Mouse (Mus musculus): ENCODE data around the gene Lrch1.

Gene Lrch1

DNA sequence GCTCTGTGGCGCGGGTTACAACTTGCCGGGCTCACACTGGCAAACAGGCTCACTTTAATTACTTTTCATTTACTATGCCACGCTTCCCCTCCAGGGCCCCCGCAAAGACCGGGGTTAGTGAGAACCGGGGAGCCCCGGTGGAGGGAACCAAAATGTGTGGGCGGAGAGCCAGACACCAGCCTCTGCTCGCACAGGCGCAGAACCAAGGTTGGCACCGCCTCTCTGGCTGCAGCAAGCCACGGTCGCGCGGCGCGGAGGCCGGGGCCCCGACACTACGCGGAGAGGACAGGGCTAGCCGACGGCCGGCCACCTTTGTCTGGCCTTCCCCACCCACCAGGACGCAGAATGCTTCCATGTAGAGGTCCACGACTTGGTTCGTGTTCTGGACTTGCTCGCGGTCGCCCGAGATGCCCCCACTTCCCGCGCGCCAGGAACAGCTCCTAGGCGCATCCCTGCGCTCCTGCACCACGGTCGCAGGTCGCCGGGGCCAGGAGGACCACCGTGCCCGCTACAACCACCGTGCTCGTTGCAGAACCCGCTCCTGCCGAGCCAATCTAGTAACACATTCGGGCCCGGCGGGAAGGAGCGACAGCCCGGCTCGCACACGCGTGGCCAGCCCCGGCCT lies 813 bp downstream of the Lrch1 start:
- peak; percentile 44 for DNase-seq (ENCODE audit: low spot score)

DNA sequence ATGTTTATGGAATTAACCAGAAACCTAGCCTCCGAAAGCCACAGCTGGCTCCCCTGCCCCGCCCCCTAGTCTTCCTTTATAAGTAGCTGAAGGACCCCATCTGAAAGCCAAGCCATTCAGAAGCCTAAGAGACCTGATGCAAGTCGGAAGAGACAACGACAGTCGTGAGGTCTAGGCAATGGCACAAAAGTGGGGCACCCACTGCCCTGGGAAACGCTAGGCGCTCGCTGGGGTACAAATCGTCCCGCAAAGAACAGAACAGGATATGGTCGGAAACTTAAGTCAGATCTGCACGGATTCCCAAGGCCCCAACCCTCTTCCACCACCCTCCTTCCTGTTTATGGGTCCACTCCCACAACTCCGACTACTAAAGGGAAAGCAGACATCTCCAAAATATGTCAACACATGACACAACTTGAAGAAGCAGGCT lies 1.3 kb downstream of the Lrch1 start:
- no peak for DNase-seq (ENCODE audit: low spot score)

DNA sequence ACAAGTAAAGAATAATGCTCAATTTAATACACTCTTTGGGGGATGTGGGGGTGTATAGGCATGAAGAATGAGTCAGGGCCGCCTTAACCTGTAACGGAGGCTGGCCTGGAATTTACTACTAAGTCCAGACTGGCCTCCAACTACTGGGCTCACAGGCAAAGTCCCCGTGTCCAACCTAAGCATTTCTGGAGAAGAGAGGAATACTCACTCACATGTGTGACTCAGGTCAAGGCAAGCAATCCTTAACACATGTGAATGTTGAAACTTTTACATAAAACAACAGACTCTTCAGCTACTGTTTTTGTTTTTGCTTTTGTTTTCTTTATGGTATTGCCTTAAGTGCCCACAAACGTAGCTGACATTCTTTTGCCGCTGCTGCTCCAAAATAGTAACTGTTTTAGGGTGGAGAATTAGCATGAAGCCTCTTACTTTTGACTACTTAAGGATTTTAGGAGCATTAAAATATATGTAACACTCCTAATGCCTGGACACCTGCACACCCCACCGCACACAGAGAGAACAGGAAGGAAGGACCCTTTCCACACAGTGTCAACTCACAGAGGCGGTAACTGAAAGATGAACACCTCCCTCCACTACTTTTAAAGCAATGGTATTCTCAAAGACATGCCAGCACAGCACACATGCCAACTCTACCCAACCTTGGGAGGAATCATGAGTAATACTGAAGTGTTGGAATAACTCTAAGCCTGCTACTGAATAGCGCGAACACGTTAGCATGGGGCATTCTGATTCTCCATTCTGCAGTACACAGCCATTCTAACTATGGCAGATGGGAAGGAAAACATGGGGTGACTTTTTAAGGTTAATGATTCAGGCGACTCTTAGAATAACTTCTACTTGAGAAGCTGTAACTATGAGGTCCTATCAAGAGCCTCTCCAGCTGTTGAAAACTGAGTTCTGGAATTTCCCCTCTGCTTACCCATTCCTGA lies 2.1 kb downstream of the Lrch1 start:
- no peak for DNase-seq (ENCODE audit: low spot score)

DNA sequence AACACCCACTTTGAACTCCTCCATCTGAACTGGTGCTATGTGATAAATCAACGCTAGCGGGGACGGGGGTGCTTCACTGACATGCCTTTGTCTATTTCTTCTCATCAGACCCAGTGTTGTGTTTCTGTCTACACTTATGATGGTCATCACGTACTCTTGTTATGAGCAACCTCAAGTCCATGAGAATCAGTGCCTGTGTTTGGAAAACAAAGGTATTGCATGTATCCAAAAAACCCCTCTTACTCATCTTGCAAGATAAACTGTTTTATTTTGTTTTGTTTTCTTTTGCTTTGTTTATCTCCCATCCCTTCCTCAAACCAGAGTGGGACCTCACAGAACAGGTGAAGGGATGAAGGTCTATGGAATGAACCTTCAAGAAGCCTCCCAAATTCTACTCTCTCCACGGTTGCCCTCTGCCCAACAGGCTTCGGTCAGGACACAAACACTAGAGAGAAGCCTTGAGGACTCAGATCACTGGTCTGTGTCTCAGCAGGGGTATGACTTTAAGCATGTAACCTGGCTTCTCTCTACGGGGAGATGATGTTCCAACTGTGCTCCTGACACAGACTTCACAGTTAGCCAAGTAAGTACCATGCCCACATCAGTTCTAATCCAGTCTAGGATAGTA lies 3.4 kb downstream of the Lrch1 start:
- no peak for DNase-seq (ENCODE audit: low spot score)

DNA sequence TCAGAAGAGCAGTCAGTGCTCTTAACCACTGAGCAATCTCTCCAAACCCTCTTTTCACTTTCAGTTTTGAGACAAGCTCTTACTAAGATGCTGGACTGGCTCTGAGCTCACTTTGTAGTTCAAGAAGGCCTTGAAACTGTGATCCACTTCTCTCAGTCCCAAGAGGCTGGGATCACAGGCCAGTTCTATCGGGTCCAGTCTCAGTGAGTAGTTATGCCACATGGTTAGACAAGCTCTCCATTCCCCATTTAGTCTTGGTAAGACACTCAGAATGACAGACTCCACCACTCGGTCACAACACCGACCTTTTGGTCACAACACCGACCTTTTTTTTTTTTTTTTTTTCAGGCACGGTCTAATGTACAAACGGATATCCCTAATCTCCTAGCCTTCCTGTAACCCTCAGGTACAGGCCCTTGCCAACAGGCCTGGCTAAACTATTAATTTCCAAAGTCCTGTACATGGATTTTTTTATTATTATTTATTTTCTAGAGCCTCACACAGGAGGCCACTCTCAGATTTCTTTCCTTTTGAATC lies 4.0 kb downstream of the Lrch1 start:
- DNase-seq (ENCODE audit: low spot score): no peak

DNA sequence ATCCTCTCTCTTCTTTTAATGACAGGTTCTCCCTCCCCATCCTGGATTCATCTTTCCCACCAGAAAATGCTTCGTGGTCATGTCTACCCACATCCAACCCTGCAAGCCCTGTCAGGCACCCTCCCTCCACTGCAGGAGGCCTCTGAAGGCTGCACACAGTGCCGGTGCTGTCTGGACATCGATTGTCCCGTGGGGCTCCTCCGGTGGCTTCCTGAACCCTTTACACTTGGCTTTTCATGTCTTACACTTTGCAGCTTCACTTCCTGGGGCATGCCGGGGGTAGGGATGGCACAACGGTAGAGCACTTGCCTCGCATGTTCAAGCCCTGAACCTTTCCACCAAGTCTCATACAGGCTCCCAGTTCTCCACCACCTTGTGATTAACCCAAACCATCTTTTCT lies 4.7 kb downstream of the Lrch1 start:
- no peak for DNase-seq (ENCODE audit: low spot score)

DNA sequence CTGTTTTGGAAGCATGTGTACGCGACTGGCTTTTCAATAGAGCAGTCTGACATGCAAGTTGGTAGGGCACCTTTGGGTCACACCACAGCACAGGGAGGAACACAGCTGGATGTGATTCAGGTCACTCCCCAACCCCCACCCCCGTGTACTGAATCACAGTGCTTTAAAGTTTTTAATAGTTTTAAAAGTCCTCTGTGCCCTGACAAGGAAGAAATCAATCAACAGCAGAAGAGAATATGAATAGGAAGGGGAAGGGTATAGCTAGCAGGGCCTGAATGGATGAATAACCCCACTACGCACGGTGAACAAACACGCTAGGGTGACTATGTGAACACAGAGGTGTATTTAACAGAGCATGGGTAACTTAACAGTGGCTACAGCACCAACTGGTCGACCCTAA lies 6.1 kb downstream of the Lrch1 start:
- no peak for DNase-seq (ENCODE audit: low spot score)

DNA sequence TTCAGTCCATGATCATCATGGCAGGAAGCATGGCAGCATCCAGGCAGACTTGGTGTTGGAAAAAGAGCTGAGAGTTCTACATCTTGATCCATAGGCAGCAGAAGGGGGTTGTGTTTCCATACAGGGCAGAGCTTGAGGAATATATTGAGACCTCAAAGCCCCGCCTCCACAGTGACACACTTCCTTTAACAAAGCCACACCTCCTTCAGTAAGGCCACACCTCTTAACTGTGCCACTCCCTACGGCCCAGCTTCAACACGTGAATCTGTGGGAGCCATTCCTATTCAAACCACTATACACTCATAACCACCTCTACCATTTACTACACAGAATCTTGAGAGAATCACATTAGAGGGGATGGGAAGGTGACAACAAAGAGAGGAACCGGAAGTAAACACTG lies 6.9 kb downstream of the Lrch1 start:
- DNase-seq (ENCODE audit: low spot score): no peak

DNA sequence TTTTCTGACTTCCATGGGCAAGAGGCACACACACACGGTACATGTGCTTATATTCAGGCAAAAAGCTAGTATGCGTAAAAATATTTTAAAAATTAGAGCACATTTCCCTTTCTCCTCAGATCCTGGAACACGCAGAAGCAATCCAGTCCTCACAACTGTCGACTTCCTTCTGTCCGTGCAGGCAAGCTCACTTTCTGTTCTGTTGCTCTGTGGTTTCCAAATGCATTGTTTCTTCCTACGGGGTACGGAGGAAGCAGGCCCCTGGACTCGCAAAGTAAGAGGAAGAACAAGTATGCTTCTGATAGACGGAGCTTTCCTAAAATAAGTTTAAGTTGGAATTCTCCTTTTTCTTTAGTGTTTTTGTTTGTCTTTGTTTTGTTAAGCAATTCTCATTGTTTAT lies 8.3 kb downstream of the Lrch1 start:
- DNase-seq (ENCODE audit: low spot score): no peak

DNA sequence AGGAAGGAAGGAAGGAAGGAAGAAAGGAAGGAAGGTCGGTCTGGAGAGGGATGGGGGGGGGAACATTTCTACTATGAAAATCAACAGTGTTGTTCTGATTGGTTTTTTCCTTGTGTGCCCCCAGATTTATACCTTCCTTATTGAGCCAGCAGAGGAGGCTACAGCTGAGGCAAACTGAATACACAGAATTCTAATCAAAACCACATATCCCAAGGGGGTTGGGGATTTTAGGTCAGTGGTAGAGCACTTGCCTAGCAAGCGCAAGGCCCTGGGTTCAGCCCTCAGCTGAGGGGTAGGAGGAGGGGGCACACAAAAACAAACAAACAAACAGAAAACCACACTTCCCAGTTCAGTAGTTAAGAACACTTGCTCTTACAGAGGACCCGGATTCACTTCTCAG lies 8.8 kb downstream of the Lrch1 start:
- DNase-seq (ENCODE audit: low spot score): no peak

DNA sequence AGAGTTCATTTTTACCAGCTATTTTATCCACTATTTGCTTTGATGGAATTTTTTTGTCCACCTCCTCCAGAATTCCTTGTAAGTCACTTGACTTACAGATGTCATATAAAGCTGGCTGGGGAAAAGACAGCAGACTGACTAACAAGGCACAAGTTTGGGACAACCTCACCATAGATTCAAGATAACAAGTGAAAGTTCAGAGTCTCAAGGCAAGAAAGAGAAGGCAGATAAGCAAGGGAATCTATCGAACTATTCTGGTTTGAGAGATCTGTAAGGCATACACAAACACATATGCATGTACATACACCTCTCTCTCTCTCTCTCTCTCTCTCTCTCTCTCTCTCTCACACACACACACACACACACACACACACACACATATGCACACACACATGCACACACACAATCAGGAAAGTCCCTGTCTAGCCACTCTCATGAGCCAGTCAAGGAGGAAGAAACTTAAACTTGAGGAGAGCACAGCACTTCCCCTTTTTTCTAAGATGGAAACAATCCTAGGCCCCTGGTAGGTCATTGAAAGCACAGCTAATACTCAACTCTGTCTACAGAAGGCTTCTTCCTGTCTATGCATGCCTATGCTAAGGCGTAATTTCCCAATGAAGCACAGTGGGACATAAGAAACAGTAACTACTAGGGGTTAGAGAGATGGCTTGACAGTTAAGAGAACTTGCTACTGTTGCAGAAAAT lies 11.0 kb downstream of the Lrch1 start:
- no peak for DNase-seq (ENCODE audit: low spot score)

DNA sequence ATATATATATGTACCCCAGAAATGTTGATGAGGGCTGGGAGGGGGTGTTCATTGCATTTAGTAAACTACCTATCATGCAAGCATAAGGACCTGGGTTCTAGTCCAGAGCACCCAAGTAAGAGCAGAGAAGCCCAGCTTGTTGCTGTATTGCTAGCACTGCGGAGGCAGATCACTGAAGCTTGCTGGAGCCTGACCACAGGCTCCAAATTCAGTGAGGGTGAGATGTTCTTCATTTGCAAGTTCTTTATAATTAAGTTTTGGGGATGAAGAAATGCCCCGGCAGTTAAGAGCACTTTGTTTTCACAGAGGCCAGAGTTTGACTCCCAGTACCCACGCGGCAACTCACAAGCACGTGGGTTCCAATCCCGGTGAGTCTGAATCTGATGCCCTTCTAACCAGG lies 12.6 kb downstream of the Lrch1 start:
- DNase-seq (ENCODE audit: low spot score): no peak

DNA sequence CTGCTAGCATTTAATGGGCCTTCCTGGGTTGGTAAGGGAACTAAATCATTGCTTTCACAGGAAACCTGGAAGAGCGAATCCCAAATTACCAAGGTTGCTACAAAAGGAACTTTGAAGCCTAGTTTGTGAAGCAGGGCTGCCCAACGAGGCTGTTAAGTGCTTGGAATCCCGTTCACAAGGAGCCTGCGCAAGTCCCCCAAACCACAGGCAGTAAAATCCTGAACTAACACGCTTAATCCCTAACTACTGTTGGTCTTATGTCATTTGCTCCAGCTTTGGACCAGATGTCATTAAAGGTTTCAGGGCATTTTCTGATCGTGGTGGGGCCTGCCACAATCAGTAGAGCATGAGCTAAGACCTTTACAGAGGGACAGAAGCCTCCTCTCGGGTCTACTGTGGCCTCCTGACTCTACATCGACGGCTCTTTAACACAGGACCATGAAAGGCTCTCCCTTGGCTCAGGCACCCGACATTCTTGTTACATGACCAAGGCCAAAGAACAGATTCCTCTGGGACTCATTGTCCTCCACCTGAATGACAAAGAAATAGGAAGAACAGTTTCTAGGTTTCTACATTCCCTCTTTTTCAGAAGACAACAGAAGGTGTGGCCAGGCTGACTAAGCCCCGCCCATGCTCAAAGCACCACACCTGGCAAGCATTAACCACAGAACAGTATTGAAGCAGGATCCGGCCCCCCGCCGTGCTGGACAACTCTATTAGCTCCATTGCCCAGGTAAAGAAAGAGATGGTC lies 13.5 kb downstream of the Lrch1 start:
- no peak for DNase-seq (ENCODE audit: low spot score)

DNA sequence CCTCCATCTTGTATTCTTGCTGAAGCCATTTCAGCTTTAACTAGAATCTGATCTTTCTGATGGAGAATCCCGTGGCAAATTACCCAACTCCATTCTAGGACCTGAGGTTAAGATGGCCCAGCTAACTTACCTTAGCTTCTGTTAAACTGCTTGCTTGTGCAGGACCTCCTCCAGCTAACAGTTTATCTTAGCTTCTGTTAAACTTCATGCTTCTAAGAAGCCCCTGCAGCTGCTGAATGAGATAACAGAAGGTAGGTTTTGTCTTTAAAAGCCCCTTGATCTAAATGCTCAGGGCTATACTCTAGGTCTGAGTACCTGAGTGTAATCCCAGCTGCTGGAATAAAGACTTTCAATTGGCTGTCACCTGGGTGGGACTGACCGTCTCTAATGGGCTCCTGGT lies 17.9 kb downstream of the Lrch1 start:
- DNase-seq (ENCODE audit: low spot score): no peak

DNA sequence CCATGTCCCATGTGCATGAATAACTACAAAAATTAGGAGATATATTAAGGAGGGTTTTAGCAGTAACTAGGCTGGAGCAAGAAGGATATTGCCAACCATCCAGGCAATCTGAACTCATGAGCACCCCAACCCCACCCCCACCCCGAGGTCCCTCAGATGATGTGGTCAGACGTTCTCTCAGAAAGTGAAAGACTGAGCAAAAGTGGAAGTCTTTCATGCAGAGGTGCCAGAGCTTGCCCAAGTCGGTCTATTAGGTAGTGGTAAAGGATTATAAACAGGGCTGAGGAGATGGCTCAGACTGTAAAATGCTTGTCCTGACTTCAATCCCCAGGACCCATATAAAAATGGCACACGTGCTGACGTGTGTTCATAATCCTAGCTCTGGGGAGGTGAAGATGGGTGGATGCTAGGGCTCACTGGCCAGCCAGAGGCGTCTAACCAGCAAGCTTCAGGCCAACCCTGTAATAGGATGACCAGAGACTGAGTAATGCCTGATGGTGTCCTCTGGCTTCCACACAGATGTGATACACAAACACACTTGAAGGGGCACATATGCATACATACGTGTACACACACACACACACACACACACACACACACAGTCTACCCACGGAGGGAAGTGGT lies 18.8 kb downstream of the Lrch1 start:
- no peak for DNase-seq (ENCODE audit: low spot score)

DNA sequence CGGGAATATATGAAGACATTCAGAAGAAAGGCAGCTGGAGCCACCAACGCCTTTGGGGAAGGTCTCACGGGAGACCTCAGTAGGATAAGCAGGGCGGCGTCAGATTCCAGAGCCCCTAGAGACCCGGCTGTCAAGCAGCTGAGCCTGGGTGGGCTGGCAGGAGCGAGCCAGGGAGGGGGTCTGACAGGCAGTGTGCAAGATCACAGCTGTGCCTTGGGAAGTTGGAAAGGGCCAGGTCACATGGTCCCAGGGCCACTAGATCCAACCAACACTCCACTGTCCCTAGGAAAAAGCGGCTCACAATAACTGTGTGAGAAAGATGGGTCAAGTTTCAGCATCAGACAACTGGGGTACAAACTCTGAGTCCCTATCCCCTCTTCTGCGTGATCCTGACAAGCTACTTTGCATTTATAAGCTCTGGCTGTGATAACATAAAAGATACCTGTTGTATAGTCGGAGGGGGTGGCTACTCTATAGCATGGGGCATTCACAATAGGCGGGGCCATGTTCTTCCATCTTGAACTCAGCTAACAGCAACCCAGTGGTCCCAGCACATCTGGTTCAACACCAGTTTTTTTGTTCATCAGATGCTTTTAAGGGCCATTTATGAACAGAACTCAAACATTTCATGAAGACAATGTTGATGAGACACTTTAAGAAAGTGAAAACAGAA lies 20.6 kb downstream of the Lrch1 start:
- DNase-seq (ENCODE audit: low spot score): no peak

DNA sequence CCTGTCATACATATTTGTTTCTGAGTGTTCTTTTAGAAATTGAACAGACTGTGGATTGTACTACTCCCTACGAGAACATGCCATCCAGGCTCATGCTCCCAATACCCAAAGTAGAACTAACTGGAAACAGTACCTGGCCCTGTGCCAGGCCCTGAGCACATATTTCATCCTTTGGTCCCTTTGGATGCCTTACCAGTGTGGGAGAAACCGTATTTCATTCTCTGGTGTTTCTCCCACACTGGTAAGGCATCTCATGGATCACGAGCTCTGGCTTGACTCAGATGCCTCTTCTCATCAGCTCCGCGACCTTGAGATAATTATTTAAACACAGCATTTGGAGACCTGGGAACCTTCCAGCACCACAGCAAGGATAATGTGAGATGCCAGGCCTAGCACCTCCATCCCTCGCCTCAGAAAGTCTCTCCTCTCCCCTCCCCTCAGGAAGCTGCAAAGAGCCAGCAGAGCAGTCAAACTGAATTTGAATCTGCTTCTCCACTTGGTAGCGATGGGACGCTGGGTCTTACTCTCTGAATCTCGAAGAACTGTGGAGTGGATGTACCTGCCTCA lies 21.6 kb downstream of the Lrch1 start:
- DNase-seq (ENCODE audit: low spot score): no peak

DNA sequence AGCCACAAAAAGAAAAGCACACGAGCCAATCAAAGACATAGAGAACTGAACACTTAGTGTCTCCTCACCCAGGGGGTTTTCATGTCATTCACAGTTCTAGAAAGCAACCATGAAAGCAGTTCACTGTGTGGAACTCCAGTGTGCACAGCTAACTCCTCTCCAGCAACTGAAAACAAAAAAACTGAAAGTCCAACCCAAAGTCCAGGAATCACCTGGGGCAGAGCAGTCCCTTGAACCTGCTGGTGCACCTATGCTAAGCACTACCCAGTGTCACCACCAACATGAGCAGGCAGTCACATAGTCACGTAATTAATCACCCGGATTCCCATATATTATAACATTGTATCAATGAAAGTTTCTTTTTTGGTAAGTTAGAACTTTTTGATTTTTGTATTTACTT lies 23.2 kb downstream of the Lrch1 start:
- no peak for DNase-seq (ENCODE audit: low spot score)

DNA sequence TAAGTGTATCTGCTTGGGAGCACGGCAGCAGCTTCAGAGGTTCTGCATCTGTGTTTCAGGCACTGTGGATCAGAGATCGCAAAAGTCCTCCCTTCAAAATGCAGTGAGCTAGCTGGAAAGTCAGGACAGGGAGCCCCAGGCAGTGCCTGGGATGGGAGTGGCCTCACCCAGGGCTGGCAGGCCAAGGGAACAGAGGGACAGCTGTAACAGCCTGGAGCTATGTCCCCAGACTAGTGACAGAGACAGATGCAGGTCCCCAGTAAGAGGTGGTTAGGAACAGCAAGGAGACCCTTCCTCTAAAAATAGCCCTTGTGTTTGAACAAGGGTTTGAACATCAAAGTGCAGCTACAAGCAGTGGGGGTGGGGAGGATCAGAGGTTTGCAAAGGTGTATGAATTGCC lies 23.6 kb downstream of the Lrch1 start:
- DNase-seq (ENCODE audit: low spot score): no peak

Measured in yolk sac, embryonic 10.5 days (tissue).